Mouse (Mus musculus): Measurements from ENCODE around the gene Kcnh1. TPM values are rescaled to one million over a fixed set of nuclear protein-coding genes. Genes with fewer than 3 reads are reported as not detected.

The Kcnh1 gene
- total and polyA plus RNA-seq, 3 experiments = not detected

- no peak overlapping the region for H3K27ac ChIP-seq (ENCODE audit: insufficient read depth, low read depth)
- in situ Hi-C loops (cut with MboI; ENCODE audit: low pct_ligation_motif_present, low pct_unique_long_range_greater_than_20kb, low sequenced_read_pairs) = no loop called here
- no peak overlapping the region for H3K4me3 ChIP-seq (replicated peaks in 1 of 3; ENCODE audit: low read depth in 2 of 3, low read length in 2 of 3, poor library complexity in 1 of 3)
- H3K27me3 ChIP-seq (replicated peaks) = peaks cover 70% of the 10 kb centered on the region
- no peak for TF ChIP-seq SMC3 (IDR thresholded peaks at IDR 0.05; ENCODE audit: low read depth, low read length)
- H3K4me2 ChIP-seq (ENCODE audit: insufficient read depth, low read depth, poor library complexity, severe bottlenecking) = no peak overlapping the region
- no peak for DNase-seq (ENCODE audit: extremely low read depth)
- H3K4me1 ChIP-seq (ENCODE audit: control insufficient read depth in 1 of 2, insufficient read depth in 2 of 2) = no peaks in the 10 kb centered on the region
- no peak overlapping the region for H3K9ac ChIP-seq (ENCODE audit: insufficient read depth, low read depth)
- dilution Hi-C loops (cut with MboI; ENCODE audit: extremely low pct_ligation_motif_present, extremely low pct_unique_long_range_greater_than_20kb, low sequenced_read_pairs) = no loop called here
- no peaks in the 10 kb centered on the region for H3K9me3 ChIP-seq (replicated peaks; ENCODE audit: low read length)
- H3K79me2 ChIP-seq (replicated peaks; ENCODE audit: control insufficient read depth, extremely low read depth, insufficient read depth, poor library complexity, severe bottlenecking) = no peaks in the 10 kb centered on the region
- no peaks in the 10 kb centered on the region for H3K36me3 ChIP-seq (replicated peaks in 1 of 2; ENCODE audit: control insufficient read depth in 1 of 2, insufficient read depth in 1 of 2, low read length in 1 of 2)
These were observed 209.3 kb downstream of the Kcnh1 start for GRCm38 (mm10) chr1:192399667-192400490.

GRCm38 (mm10) chr1:192400991-192401390, 210.4 kb downstream of the Kcnh1 start:
- no peak overlapping the region for H3K4me3 ChIP-seq (replicated peaks in 1 of 3; ENCODE audit: low read depth in 2 of 3, low read length in 2 of 3, poor library complexity in 1 of 3)
- no peak for DNase-seq (ENCODE audit: extremely low read depth)
- in situ Hi-C loops (cut with MboI; ENCODE audit: low pct_ligation_motif_present, low pct_unique_long_range_greater_than_20kb, low sequenced_read_pairs) (no loop called here), dilution Hi-C loops (cut with MboI; ENCODE audit: extremely low pct_ligation_motif_present, extremely low pct_unique_long_range_greater_than_20kb, low sequenced_read_pairs) (no loop called here)
- no peak overlapping the region for H3K9ac ChIP-seq (ENCODE audit: insufficient read depth, low read depth)
- no peaks in the 10 kb centered on the region for H3K79me2 ChIP-seq (replicated peaks; ENCODE audit: control insufficient read depth, extremely low read depth, insufficient read depth, poor library complexity, severe bottlenecking)
- no peak for TF ChIP-seq MAFK (IDR thresholded peaks at IDR 0.05; ENCODE audit: insufficient replicate concordance, low read length)
- no peak for TF ChIP-seq POLR2AphosphoS2 (IDR thresholded peaks at IDR 0.05; ENCODE audit: low read depth, low read length)
- no peak for TF ChIP-seq KAT2A (IDR thresholded peaks at IDR 0.05; ENCODE audit: insufficient replicate concordance, low read length)
- TF ChIP-seq ETS1 (conservative IDR thresholded peaks at IDR 0.05; ENCODE audit: low read depth, low read length) = no peak
- no peak for TF ChIP-seq UBTF (IDR thresholded peaks at IDR 0.05; ENCODE audit: low read depth, low read length)
- no peak for TF ChIP-seq RCOR1 (conservative IDR thresholded peaks at IDR 0.05; ENCODE audit: low read depth, low read length)
- no peak for TF ChIP-seq USF2 (conservative IDR thresholded peaks at IDR 0.05; ENCODE audit: low read depth, low read length)
- no peaks in the 10 kb centered on the region for H3K9me3 ChIP-seq (replicated peaks; ENCODE audit: low read length)
- peaks cover 78% of the 10 kb centered on the region for H3K27me3 ChIP-seq (replicated peaks)
- no peaks in the 10 kb centered on the region for H3K36me3 ChIP-seq (replicated peaks in 1 of 2; ENCODE audit: control insufficient read depth in 1 of 2, insufficient read depth in 1 of 2, low read length in 1 of 2)
- H3K4me1 ChIP-seq (ENCODE audit: control insufficient read depth in 1 of 2, insufficient read depth in 2 of 2) = no peaks in the 10 kb centered on the region
- H3K4me2 ChIP-seq (ENCODE audit: insufficient read depth, low read depth, poor library complexity, severe bottlenecking) = no peak overlapping the region
- no peak overlapping the region for H3K27ac ChIP-seq (ENCODE audit: insufficient read depth, low read depth)

DNA sequence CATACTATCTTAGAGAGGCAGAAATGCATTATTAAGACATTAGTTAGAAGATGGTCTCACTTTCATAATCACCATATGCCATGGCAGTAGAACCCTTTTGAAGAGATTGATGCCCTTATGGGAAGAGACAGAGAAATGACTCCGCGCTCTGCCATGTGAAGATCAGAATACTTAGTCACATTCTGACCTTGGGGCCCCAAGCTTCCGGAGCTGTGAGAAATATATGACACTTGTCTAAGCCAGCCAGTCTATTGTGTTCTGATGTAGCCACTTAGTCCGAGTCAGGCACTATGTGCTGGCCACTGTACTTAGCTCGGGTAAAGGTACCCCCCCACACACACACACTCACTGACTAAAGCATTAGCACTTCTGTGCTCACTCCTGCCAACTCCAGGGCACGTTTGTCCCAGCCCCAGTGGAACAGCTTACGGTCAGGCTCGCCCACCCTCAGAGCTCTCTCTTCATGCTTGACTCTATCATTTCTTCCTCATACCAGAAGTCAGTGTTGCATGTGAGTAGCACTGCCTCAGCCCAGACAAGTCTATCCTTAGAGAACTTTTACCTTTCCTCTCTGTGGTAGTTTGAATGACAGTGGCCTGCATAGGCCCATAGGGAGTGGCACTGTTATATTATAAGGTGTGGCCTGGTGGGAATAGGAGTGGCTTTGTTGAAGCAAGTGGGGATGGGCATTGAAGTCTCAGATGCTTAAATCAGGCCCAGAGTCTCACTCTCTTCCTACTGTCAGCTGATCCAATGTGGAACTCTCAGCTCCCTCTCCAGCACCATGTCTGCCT, 212.5 kb downstream of the Kcnh1 start:
- Histone ChIP-seq H3K36me3 (replicated peaks in 1 of 2; ENCODE audit: control insufficient read depth in 1 of 2, insufficient read depth in 1 of 2, low read length in 1 of 2) (no peaks in the 10 kb centered on the region), H3K27ac (ENCODE audit: insufficient read depth, low read depth) (no peak overlapping the region), H3K4me3 (replicated peaks in 1 of 3; ENCODE audit: low read depth in 2 of 3, low read length in 2 of 3, poor library complexity in 1 of 3) (no peak overlapping the region), H3K9ac (ENCODE audit: insufficient read depth, low read depth) (no peak overlapping the region), H3K4me2 (ENCODE audit: insufficient read depth, low read depth, poor library complexity, severe bottlenecking) (no peak overlapping the region), H3K4me1 (ENCODE audit: control insufficient read depth in 1 of 2, insufficient read depth in 2 of 2) (no peaks in the 10 kb centered on the region), H3K79me2 (replicated peaks; ENCODE audit: control insufficient read depth, extremely low read depth, insufficient read depth, poor library complexity, severe bottlenecking) (no peaks in the 10 kb centered on the region), H3K9me3 (replicated peaks; ENCODE audit: low read length) (peaks cover 3% of the 10 kb centered on the region), H3K27me3 (replicated peaks) (peaks cover 83% of the 10 kb centered on the region)
- in situ Hi-C loops (cut with MboI; ENCODE audit: low pct_ligation_motif_present, low pct_unique_long_range_greater_than_20kb, low sequenced_read_pairs) = no loop called here
- DNase-seq (ENCODE audit: extremely low read depth) = no peak
- dilution Hi-C loops (cut with MboI; ENCODE audit: extremely low pct_ligation_motif_present, extremely low pct_unique_long_range_greater_than_20kb, low sequenced_read_pairs) = no loop called here
- no peak for TF ChIP-seq ZMIZ1 (IDR thresholded peaks at IDR 0.05; ENCODE audit: low read depth, low read length)
- no peak for TF ChIP-seq ZNF384 (IDR thresholded peaks at IDR 0.05; ENCODE audit: low read depth, low read length)
- no peak for TF ChIP-seq PAX5 (IDR thresholded peaks at IDR 0.05; ENCODE audit: low read length)
- no peak for TF ChIP-seq USF1 (IDR thresholded peaks at IDR 0.05; ENCODE audit: low read depth, low read length)
- TF ChIP-seq POLR2AphosphoS2 (IDR thresholded peaks at IDR 0.05; ENCODE audit: low read depth, low read length) = no peak
- no peak for TF ChIP-seq UBTF (IDR thresholded peaks at IDR 0.05; ENCODE audit: low read depth, low read length)
- TF ChIP-seq MYC (IDR thresholded peaks at IDR 0.05; ENCODE audit: low read depth, low read length) = no peak
- no peak for TF ChIP-seq JUN (IDR thresholded peaks at IDR 0.05; ENCODE audit: insufficient read depth, low read depth, low read length)
- TF ChIP-seq E2F4 (IDR thresholded peaks at IDR 0.05; ENCODE audit: insufficient replicate concordance, low read depth, low read length) = no peak
- TF ChIP-seq BHLHE40 (IDR thresholded peaks at IDR 0.05; ENCODE audit: low read depth, low read length) = no peak
- no peak for TF ChIP-seq CHD1 (IDR thresholded peaks at IDR 0.05; ENCODE audit: low read depth, low read length)
- no peak for TF ChIP-seq HCFC1 (IDR thresholded peaks at IDR 0.05; ENCODE audit: low read depth, low read length)
- no peak for TF ChIP-seq USF2 (conservative IDR thresholded peaks at IDR 0.05; ENCODE audit: low read depth, low read length)
- TF ChIP-seq TCF12 (IDR thresholded peaks at IDR 0.05; ENCODE audit: low read depth, low read length) = no peak
- TF ChIP-seq ETS1 (conservative IDR thresholded peaks at IDR 0.05; ENCODE audit: low read depth, low read length) = no peak
- no peak for TF ChIP-seq SIN3A (IDR thresholded peaks at IDR 0.05; ENCODE audit: low read length)
- no peak for TF ChIP-seq ZKSCAN1 (IDR thresholded peaks at IDR 0.05; ENCODE audit: borderline replicate concordance, low read depth, low read length)
- TF ChIP-seq MXI1 (IDR thresholded peaks at IDR 0.05; ENCODE audit: low read depth, low read length) = no peak

All from CH12.LX (cell line).